Mouse (Mus musculus): ENCODE measurements around the gene Hps4.

Gene Hps4

DNA sequence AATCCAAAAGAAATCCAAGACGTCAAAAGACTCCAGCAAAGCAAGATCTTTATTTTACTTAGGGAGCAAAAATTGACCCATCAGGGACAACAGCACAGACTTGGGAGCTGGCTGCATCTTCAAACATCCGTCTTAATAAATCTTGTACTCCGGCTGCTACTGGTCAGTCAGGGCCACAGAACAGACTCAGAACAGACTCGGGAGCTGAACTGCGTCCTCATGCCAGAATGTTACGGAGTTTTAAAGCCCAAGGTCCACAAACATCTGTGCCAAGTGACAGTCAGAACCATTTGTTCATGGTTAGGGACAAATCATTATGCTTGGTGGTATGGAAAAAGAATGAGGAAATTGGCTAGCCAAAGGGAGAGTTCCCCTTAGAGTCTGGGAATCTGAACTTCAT lies 19.6 kb upstream of the Hps4 start:
- no peak for DNase-seq (ENCODE audit: extremely low spot score, low read depth, low spot score)

DNA sequence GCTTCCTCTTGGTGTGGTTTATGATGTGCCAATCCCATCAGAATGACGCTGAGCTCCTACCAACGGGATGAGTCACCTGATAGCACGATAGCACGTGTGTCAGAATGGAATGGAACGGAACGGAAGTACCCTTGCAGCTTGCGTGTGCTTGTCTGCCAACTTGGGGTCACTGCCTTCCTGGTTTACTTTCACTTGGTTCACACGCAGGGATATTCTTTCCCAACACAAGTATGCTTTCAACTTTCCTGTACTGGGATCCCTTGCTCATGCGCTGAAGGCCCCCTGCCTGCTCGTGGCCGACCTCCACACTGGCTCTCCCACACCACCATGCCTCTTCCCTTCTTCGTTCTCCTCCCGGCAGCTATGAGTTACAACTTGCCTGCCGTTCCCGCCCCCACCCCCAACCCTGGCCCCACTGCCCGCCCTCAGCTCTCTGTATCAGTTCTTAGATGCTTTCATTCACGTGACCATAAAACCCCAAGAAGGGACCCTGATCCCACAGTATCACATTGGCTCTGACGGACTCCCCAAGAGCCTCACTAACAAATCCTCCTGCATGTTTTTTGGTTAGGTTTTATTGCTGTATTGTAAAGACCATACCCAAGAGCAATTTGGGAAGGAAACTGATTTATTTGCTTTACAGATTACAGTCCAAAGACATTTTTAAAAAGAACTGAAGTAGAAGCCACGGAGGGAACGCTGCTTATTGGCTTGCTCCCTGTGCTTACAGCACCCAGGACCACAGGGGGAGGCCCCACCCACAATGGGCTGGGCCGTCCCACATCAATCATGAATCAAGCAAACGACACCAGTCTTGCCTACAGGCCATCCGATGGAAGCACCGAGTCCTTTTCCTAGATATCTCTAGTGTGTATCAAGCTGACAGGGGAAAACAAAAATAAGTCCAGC lies 18.0 kb upstream of the Hps4 start:
- no peak for DNase-seq (ENCODE audit: extremely low spot score, low read depth, low spot score)

DNA sequence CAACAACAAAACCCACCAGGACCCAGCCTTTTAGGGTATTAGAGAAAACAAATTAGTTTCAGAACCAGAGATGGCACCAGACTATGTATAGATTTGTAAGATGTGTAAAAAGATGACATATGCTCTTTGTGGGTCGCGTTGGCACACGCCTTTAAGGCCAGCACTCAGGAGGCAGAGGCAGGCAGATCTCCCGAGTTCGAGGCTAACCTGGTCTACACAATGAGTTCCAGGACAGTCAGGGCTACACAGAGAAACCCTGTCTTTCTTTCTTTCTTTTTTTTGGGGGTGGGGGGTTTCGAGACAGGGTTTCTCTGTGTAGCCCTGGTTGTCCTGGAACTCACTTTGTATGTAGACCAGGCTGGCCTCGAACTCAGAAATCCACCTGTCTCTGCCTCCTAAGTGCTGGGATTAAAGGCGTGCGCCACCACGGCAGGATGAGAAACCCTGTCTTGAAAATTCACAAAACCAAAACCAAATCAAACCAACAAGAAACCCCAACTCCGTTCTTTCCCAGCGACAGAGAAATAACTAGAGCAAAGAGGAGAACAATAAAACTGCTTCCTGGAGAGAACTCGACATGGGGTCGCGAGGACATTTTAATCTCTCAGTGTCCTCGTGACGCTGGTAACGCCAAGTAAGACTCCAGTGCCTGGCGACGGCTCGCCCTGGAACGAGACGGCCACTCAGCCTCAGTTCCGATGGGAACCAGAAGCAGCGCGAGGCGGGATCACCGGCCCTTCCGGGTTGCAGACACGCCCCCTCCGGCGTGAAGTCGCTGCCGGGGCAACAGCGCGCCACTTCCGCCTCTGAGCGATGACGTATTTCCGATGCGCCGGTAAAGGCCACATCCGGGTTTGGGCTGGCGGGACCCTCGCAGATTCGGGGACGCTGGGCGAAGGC lies 17.1 kb upstream of the Hps4 start, which contains the start of gene Tfip11:
Gene Tfip11 (plus strand): TSS at position 813 of the 900 bp plus-strand sequence.
- DNase-seq (ENCODE audit: extremely low spot score, low read depth, low spot score), result peak; percentile 83

GRCm38 (mm10) chr5:112326446-112327009 lies 16.4 kb upstream of the Hps4 start:
- DNase-seq (ENCODE audit: extremely low spot score, low read depth, low spot score), result no peak

DNA sequence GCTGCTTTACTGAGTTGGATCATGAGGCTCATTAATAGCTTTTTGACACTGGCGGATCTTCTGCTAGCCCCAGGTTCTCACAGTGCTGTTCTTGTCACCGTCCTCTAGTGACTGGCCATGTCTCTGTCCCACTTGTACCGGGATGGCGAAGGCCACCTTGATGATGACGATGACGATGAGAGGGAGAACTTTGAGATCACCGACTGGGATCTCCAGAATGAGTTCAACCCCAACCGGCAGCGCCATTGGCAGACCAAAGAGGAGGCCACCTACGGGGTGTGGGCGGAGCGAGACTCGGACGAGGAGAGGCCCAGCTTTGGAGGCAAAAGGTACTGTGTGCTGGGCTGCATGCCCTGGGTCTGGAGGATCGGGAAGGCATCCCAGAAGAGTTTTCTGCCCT lies 15.0 kb upstream of the Hps4 start:
- no peak for DNase-seq (ENCODE audit: extremely low spot score, low read depth, low spot score)

DNA sequence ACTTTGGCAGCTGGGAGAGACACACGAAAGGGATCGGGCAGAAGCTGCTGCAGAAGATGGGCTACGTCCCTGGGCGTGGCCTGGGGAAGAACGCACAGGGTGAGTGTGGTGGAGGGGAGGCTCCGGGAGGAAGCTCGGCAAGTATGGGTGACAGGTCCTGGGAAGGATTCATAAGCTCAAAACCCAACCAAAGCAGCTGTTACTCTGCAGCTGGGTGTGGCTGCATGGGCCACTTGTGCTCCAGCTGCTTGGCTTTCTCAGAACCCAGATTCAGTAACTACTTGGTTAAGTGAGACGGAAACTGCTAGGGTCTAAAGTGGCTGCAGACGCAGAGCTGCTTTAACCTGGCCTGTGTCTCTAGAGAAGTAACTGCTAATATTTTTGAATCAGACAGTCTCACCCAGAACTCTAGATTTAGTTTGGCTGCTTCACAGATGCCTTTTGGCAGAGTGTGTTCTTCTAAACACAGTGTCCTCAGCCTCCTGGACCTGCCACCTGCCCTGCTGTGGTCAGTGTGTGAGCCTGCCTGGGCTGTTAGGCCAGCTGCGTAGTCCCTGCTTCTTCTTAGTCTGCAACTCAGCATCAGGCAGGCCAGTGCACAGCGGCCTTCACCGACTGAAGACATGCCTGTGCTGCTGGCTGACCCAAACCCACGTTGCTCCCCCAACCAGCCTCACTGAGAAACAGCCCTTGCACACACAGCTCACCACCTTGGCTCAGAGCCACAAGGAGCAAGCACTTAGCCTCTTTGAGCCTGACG lies 12.9 kb upstream of the Hps4 start:
- no peak for DNase-seq (ENCODE audit: extremely low spot score, low read depth, low spot score)

- no peak for DNase-seq (ENCODE audit: extremely low spot score, low read depth, low spot score)
Measured at GRCm38 (mm10) chr5:112335473-112335872, 7.4 kb upstream of the Hps4 start.

- DNase-seq (ENCODE audit: extremely low spot score, low read depth, low spot score), result no peak
Measured at GRCm38 (mm10) chr5:112337004-112337403, 5.9 kb upstream of the Hps4 start.

DNA sequence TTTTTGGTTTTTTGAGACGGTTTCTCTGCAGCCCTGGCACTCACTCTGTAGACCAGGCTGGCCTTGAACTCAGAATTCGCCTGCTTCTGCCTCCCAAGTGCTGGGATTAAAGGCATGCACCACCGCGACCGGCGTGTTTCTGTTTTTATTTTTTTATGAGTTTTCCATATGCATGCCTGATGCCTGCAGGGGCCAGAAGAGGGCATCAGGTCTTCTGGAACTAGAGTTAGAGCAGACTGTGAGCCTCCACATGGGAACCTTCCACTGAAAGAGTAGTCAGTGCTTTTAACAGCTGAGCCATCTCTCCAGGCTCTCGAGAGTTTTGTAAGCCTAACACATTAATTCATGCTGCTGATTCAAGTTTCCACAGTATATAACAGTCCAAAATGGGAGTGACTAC lies 3.7 kb upstream of the Hps4 start:
- DNase-seq (ENCODE audit: extremely low spot score, low read depth, low spot score), result no peak

- no peak for DNase-seq (ENCODE audit: extremely low spot score, low read depth, low spot score)
Measured at GRCm38 (mm10) chr5:112343205-112343595, 317 bp downstream of the Hps4 start.

DNA sequence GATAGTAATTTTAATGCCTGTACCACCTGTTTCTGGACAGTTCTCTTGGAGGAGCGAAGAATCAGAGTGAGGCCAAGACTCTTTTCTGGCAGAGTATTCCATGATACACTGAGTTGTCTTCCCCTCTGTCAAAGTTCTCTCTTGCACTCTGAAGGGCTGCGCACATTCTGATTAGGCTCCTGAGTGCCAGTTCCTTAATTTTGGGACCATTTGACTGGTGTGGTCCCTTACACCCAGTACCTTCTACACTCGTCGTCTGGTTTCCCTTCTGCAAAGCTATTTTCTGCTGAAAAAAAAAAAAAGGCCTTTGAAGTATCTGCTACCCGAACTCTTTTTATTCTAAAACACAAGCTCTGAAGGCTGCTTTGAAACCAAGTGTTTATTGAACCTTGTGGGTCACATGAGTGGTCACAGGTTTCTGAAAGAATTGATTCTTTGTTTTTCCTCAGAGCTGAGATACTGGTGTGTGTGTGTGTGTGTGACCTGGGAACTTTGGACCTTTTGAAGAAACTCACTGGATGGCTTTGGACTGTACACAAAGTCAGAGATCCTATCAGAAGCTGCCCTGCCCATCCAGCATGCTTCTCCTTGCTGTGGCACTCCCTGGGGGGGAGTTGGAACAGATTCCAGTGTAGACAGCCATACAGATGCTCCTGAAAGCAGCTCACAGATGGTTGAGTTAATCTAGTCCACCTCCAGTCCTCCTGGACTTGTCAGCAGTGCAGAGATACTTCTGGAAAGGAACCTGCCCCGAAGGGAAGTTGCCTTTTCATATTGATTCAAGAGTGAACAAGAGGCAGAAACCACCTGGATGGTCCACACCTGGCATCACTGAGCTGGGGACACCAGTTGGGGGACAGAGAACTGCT lies 1.4 kb downstream of the Hps4 start:
- no peak for DNase-seq (ENCODE audit: extremely low spot score, low read depth, low spot score)

DNA sequence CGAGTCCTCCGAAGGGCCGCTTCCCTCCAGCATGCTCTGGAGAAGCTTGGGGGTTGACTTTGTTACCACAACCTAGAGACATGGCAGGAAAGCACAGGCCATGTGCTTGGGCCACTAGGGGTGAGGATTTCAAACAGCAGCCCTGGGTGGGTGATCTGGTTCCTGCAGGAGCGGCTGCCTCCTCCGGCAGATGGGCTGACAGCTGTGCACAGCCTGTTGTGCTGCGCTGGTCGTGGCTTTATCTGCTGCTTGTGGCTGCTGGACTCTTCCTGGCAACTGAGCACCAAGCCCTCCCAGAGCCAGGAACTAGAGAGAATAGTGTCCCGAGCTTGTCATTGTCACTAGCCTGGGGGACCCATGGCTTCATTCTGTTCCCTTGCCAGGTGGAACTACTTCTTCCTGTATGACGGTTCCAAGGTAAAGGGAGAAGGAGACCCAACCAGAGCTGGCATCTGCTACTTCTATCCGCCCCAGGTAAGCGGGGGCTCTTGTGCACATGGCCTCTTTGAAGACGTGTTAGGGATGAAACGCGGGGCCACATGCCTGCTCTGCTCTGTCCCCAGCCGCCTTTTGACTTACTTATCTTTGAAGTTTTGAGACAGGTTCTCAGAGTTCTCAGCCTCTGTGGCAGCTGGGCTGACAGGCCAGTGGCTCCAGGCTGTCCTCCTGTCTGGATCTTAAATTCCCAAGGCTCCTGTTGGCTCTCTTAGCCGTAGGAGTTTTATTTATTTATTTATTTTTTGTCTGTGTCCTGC lies 3.5 kb downstream of the Hps4 start:
- no peak for DNase-seq (ENCODE audit: extremely low spot score, low read depth, low spot score)

- no peak for DNase-seq (ENCODE audit: extremely low spot score, low read depth, low spot score)
Measured at GRCm38 (mm10) chr5:112349169-112349568, 6.3 kb downstream of the Hps4 start.

GRCm38 (mm10) chr5:112355493-112355892 lies 12.6 kb downstream of the Hps4 start:
- no peak for DNase-seq (ENCODE audit: extremely low spot score, low read depth, low spot score)

DNA sequence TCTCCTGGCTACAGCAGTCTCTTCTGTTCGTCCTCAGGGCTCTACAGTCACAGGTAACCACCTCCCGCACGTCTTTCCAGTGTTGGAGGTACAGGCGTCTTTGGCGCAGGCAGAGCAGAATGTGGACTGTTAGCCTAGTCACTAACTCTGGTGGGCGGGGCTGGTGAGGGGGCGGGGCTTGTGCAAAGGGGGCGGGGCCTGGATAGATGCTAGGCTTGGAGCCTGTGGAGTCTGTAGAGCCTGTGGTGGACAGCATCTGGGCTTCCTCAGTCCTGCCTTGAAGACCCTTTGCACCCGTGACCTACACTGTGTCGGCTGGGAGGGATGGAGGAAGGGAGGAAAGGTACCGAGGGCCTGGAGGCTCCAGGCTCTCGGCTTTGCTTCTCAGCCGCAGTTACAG lies 13.0 kb downstream of the Hps4 start, which contains the start of gene Gm6583:
Gene Gm6583 (minus strand): TSS at position 124 of the 400 bp plus-strand sequence.
- no peak for DNase-seq (ENCODE audit: extremely low spot score, low read depth, low spot score)

DNA sequence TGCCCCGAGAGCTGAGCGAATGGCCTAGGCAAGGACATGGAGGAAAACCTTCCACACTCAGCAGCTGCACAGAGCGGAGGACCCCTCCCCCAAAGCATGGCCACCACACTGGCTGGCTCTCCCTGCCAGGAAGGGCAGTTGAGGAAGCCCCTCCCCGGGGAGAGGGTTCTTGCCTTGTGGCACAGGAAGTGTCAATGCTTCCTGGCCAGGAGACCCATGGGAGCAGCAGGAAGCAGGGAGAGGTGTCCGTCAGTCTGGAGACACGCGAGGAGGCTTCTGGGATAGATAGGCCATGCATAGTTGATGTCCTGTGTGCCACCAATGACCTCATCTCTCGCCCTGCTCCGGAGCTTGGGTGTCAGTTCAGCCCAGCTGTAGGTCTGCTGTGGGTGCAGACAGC lies 13.4 kb downstream of the Hps4 start:
- DNase-seq (ENCODE audit: extremely low spot score, low read depth, low spot score), result no peak

GRCm38 (mm10) chr5:112359520-112359919 lies 16.6 kb downstream of the Hps4 start:
- DNase-seq (ENCODE audit: extremely low spot score, low read depth, low spot score), result no peak

GRCm38 (mm10) chr5:112360077-112360476 lies 17.2 kb downstream of the Hps4 start:
- no peak for DNase-seq (ENCODE audit: extremely low spot score, low read depth, low spot score)

DNA sequence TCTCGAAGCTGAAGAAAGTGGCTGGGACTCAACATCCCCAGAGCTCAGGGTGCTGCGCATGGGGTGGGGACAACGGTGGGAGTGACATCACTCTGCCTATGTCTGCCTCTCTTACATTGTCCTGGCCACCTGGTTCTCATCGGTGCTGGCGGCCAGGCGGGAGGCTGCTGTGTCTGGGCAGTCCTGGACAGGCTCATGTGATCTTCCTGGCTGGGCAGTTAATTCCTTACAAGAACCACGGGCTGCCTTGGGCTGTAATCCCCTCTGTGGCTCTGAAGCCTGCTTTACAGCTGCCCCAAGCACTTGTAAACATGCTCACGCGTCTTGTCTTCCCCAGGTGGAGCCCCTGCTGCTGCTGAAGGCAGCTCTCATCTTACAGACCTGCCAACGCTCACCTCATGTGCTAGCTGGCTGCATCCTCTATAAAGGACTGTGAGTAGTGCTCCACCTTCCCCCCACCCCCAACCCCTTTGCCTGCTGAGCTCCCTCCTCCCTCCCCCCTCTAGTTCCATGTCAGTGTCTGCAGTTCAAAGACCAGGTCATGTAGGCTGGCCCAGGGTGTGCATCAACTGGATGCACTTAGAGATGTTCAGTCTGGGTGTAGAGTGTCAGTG lies 21.4 kb downstream of the Hps4 start:
- no peak for DNase-seq (ENCODE audit: extremely low spot score, low read depth, low spot score)
